In genomic region chr11:49986277-49987036, GRCm38 (mm10) we compare ENCODE assay signal across 8 mouse cellular contexts. TPM values are rescaled to one million over a fixed set of nuclear protein-coding genes. Genes with fewer than 3 reads are reported as not detected.
DNase-seq lines count a peak whose midpoint lies in the region; ATAC-seq and TF ChIP-seq lines count a peak whose summit lies in the region.

No protein-coding gene starts in this region.

- TF ChIP-seq CTCF in CH12.LX (conservative IDR thresholded peaks at IDR 0.05 in 1 of 2, IDR thresholded peaks at IDR 0.05 in 1 of 2; ENCODE audit: low read depth in 2 of 2, low read length in 2 of 2): peak; percentile 90 to 100
- peak; percentile 81 for TF ChIP-seq CTCF in lung, adult 2 months (IDR thresholded peaks at IDR 0.05; ENCODE audit: insufficient read depth, low read length)
- TF ChIP-seq CTCF in olfactory bulb, adult 2 months (IDR thresholded peaks at IDR 0.05; ENCODE audit: insufficient read depth, low read depth, low read length): 0 out of 2 replicates have a peak, but pooled peaks have one; percentile 17

- peak; percentile 72 for DNase-seq in CH12.LX (ENCODE audit: extremely low read depth)
- DNase-seq in adrenal gland, adult 2 months: peak; percentile 55
- DNase-seq in embryo, embryonic 11 days: peak; percentile 50
- DNase-seq in kidney, postnatal 14 days: peak; percentile 73
- peak; percentile 21 for DNase-seq in lung, adult 2 months
- DNase-seq in yolk sac, embryonic 10.5 days (ENCODE audit: low spot score): peak; percentile 40

- H3K4me2 ChIP-seq in CH12.LX (ENCODE audit: insufficient read depth, low read depth, poor library complexity, severe bottlenecking): no peak overlapping the region
- no peak overlapping the region for H3K4me2 ChIP-seq in heart, embryonic 16.5 days (ENCODE audit: low read depth, low read length)

- dilution Hi-C loops in CH12.LX (cut with MboI; ENCODE audit: extremely low pct_ligation_motif_present, extremely low pct_unique_long_range_greater_than_20kb, low sequenced_read_pairs): no loop called here

- H3K4me1 ChIP-seq in CH12.LX (ENCODE audit: control insufficient read depth in 1 of 2, insufficient read depth in 2 of 2): peaks cover 6 to 27% of the 10 kb centered on the region in 2 experiments
- peaks cover 2% of the 10 kb centered on the region for H3K4me1 ChIP-seq in heart, embryonic 16.5 days (ENCODE audit: control insufficient read depth, insufficient read depth, low read length)
- no peaks in the 10 kb centered on the region for H3K4me1 ChIP-seq in lung, adult 2 months (ENCODE audit: control insufficient read depth, insufficient read depth, low read length)
- peaks cover 3% of the 10 kb centered on the region for H3K4me1 ChIP-seq in olfactory bulb, adult 2 months (ENCODE audit: control insufficient read depth, insufficient read depth, low read length)

- 22% methylated on average over 10 of the region's 10 CpGs for WGBS in heart, embryonic 16.5 days
- WGBS in lung, adult 2 months: 21% methylated on average over 10 of the region's 10 CpGs
- WGBS in olfactory bulb, adult 2 months: 17% methylated on average over 10 of the region's 10 CpGs

- TF ChIP-seq POLR2A in CH12.LX (IDR thresholded peaks at IDR 0.05; ENCODE audit: low read depth, low read length): no peak
- TF ChIP-seq POLR2A in lung, adult 2 months (IDR thresholded peaks at IDR 0.05; ENCODE audit: borderline replicate concordance, extremely low read depth, low read depth, low read length): no peak
- no peak for TF ChIP-seq POLR2A in olfactory bulb, adult 2 months (IDR thresholded peaks at IDR 0.05; ENCODE audit: insufficient read depth, low read depth, low read length)

- no peaks in the 10 kb centered on the region for H3K36me3 ChIP-seq in CH12.LX (replicated peaks in 1 of 2; ENCODE audit: control insufficient read depth in 1 of 2, insufficient read depth in 1 of 2, low read length in 1 of 2)
- H3K36me3 ChIP-seq in heart, embryonic 16.5 days (ENCODE audit: control insufficient read depth, insufficient read depth): no peaks in the 10 kb centered on the region

- H3K4me3 ChIP-seq in CH12.LX (replicated peaks in 1 of 3; ENCODE audit: low read depth in 2 of 3, low read length in 2 of 3, poor library complexity in 1 of 3): no peak overlapping the region
- H3K4me3 ChIP-seq in heart, embryonic 16.5 days (ENCODE audit: low read length): no peak overlapping the region
- H3K4me3 ChIP-seq in lung, adult 2 months (replicated peaks; ENCODE audit: extremely low read depth, low read depth, low read length): no peak overlapping the region
- no peak overlapping the region for H3K4me3 ChIP-seq in olfactory bulb, adult 2 months (ENCODE audit: insufficient read depth, low read depth, low read length)

- no peaks in the 10 kb centered on the region for H3K27me3 ChIP-seq in CH12.LX (replicated peaks)
- H3K27me3 ChIP-seq in heart, embryonic 16.5 days (ENCODE audit: control insufficient read depth, insufficient read depth, low read length): no peaks in the 10 kb centered on the region

- no peaks in the 10 kb centered on the region for H3K79me2 ChIP-seq in CH12.LX (replicated peaks; ENCODE audit: control insufficient read depth, extremely low read depth, insufficient read depth, poor library complexity, severe bottlenecking)

- H3K9me3 ChIP-seq in CH12.LX (replicated peaks; ENCODE audit: low read length): no peaks in the 10 kb centered on the region
- no peaks in the 10 kb centered on the region for H3K9me3 ChIP-seq in heart, embryonic 16.5 days (replicated peaks; ENCODE audit: control insufficient read depth, low read length)

- in situ Hi-C loops in CH12.LX (cut with MboI; ENCODE audit: low pct_ligation_motif_present, low pct_unique_long_range_greater_than_20kb, low sequenced_read_pairs): loop anchor here (10.0 kb wide), 1 partner anchor 238 kb away; no protein-coding TSS in a partner anchor

- TF ChIP-seq RAD21 in CH12.LX (IDR thresholded peaks at IDR 0.05; ENCODE audit: low read depth, low read length): peak; percentile 83

- H3K9ac ChIP-seq in CH12.LX (ENCODE audit: insufficient read depth, low read depth): no peak overlapping the region
- H3K9ac ChIP-seq in heart, embryonic 16.5 days (ENCODE audit: low read length): no peak overlapping the region

- no peak overlapping the region for H3K27ac ChIP-seq in CH12.LX (ENCODE audit: insufficient read depth, low read depth)
- no peak overlapping the region for H3K27ac ChIP-seq in heart, embryonic 16.5 days (ENCODE audit: low read length)
- no peak overlapping the region for H3K27ac ChIP-seq in olfactory bulb, adult 2 months (ENCODE audit: insufficient read depth, low read depth, low read length)

- no peak for TF ChIP-seq EP300 in CH12.LX (IDR thresholded peaks at IDR 0.05; ENCODE audit: low read length)

- ATAC-seq in heart, embryonic 16.5 days (replicated peaks; ENCODE audit: extremely low read depth, insufficient read depth, low FRiP score): 0 out of 2 replicates have a peak, but pooled peaks have one; percentile 37

TF ChIP-seq in CH12.LX, 34 proteins besides CTCF, POLR2A, EP300 and RAD21:
- TF ChIP-seq MYC (IDR thresholded peaks at IDR 0.05; ENCODE audit: low read depth, low read length) (0 out of 2 replicates have a peak, but pooled peaks have one; percentile 40), PAX5 (IDR thresholded peaks at IDR 0.05; ENCODE audit: low read length) (no peak), SMC3 (IDR thresholded peaks at IDR 0.05; ENCODE audit: low read depth, low read length) (peak; percentile 60)

RNA-seq across cellular contexts. Expression of gene Rnf130, which starts 38.7 kb away (rescaled TPM):
- not detected in 2 replicates for total RNA-seq in CH12.LX (2012; rRNA removed)
- total RNA-seq in CH12.LX (2014; rRNA removed): not detected in 2 replicates
- polyA plus RNA-seq in CH12.LX (2012; ENCODE audit: insufficient read length, low read depth): not detected in 2 replicates
- 100 to 1,000 TPM in 1 of 2 experiments, 10 to 100 TPM in 1; 78.9 to 102 TPM for total RNA-seq in adrenal gland, adult 2 months (2021)
- polyA plus RNA-seq in adrenal gland, adult 2 months (2012; rRNA removed): 114 and 129 TPM in 2 replicates
- polyA plus RNA-seq in heart, embryonic 16.5 days (2015; fragmentation: Nextera tagmentation; extraction: Ambion mirVana): 31.8 and 32.4 TPM in 2 replicates
- polyA plus RNA-seq in lung, adult 2 months (2012; rRNA removed): 38.9 and 47.4 TPM in 2 replicates
- not detected in 2 replicates for polyA plus RNA-seq in olfactory bulb, adult 2 months (2012; ENCODE audit: insufficient read depth, insufficient read length, low replicate concordance, missing spikeins)

Comparison
In these comparisons a context has a peak if more than half of its experiments do, and no peak if none do; other contexts are left out.
1. DNase-seq: peak in every context shown above with its lines; median percentile 73 in kidney, postnatal 14 days; 72 in CH12.LX; 55 in adrenal gland, adult 2 months; 50 in embryo, embryonic 11 days; 40 in yolk sac, embryonic 10.5 days; 21 in lung, adult 2 months.
2. CTCF ChIP-seq: peak in every context shown above with its lines; median percentile 95 in CH12.LX; 81 in lung, adult 2 months; 17 in olfactory bulb, adult 2 months.
3. RNA of gene Rnf130, which starts 38.7 kb away (polyA plus RNA-seq): 114 to 129 TPM in adrenal gland, adult 2 months, not detected in olfactory bulb, adult 2 months, 38.9 to 47.4 TPM in lung, adult 2 months and 31.8 to 32.4 TPM in heart, embryonic 16.5 days; not detected in CH12.LX; every median in the first group is over 10 times any median in the second.